Mouse (Mus musculus): ENCODE results near the gene Kcnn1.

- TF ChIP-seq CTCF (IDR thresholded peaks at IDR 0.05; ENCODE audit: low read depth, low read length) (no peak), POLR2A (IDR thresholded peaks at IDR 0.05; ENCODE audit: insufficient read depth, low read length) (no peak), EP300 (IDR thresholded peaks at IDR 0.05; ENCODE audit: insufficient read depth, low read depth, low read length) (peak; percentile 21; the same call in 1 of the 2 replicates)
Observed at GRCm38 (mm10) chr8:70897021-70897680, 34.1 kb upstream of the Kcnn1 start, which contains the start of gene Rpl18a.
